Mouse (Mus musculus): Measurements from ENCODE around the gene Tusc2.

The Tusc2 gene

DNA sequence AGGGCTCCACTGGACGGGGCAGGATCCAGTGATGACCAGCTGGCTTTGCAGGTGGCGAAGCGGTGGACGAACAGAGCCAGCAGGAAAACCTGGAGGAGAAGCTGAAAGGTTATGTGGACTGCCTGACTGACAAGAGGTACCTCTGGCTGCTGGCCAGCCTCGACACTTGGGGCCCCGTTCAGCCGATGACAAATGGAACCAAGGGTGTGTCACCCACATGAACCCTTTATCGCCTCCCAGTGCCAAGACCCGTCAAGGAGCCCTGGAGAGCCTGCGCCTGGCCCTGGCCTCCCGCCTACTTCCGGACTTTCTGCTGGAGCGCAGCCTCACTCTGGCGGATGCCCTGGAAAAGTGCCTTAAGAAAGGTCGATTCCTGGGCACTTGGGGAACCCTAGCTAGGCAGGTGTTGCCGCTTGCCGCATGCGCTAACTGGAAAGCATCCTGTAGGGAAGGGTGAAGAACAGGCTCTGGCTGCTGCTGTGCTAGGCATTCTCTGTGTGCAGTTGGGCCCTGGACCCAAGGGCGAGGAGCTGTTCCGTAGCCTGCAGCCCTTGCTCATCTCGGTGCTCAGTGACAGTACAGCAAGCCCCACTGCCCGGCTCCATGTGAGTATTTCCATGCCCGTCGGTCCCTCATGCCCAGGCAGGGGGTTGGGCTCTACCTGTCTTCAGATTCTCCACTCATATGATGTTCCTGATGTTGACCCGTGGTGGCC lies 27.2 kb downstream of the Tusc2 start:
- no peak for DNase-seq

DNA sequence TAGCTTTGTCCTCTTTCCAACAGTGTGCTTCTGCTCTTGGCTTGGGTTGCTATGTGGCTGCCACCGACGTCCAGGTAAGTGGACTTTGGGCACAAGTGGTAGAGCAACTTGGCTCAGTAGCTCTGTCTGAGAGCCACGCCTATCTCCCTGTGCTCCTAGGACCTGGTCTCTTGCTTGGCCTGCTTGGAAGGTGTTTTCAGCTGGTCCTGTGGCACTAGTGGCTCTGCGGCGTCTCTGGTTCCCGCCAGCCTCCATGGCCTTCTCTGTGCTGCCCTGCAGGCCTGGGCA lies 27.7 kb downstream of the Tusc2 start:
- no peak for DNase-seq

DNA sequence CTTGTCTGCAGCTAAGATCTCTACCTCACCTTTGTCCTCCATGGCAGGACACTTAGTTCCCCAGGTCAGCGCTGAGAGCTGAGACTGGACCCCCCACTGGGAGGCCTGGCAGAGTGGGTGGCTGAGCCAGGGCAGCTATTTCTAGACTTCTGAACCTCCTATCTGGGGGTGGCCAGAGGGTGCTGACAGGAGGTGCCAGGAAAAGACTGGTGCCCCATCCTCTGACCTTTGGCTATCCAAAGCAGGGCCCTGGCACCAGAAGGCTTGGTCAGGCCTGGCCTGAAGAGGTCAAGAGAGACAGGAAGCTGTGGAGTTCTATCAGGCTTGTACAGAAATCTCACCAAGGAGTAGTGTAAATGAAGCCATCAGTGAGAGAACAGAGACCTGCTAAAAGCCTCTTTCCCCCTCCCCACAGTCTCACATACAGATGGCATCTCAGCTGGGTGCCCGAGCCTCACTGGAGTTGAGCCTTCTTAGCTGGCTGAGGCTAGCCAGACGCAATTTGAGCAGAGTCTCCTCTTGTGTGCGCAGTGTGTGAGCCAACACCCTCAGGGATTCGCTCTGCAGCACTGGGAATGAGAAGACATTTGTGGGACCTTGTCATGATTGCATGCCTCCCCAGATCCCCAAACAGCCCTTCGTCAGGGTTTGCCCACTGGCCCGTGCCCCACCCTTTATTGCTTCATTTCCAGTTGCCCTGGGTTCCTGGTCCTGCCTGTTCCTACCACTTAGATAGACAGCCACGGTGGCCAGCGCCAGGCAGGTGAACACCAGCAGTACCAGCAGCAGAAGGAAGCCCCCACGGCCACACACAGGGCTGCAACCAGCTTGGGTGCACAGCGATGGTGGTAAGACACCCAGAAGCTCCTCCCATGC lies 30.3 kb downstream of the Tusc2 start:
- DNase-seq: no peak

DNA sequence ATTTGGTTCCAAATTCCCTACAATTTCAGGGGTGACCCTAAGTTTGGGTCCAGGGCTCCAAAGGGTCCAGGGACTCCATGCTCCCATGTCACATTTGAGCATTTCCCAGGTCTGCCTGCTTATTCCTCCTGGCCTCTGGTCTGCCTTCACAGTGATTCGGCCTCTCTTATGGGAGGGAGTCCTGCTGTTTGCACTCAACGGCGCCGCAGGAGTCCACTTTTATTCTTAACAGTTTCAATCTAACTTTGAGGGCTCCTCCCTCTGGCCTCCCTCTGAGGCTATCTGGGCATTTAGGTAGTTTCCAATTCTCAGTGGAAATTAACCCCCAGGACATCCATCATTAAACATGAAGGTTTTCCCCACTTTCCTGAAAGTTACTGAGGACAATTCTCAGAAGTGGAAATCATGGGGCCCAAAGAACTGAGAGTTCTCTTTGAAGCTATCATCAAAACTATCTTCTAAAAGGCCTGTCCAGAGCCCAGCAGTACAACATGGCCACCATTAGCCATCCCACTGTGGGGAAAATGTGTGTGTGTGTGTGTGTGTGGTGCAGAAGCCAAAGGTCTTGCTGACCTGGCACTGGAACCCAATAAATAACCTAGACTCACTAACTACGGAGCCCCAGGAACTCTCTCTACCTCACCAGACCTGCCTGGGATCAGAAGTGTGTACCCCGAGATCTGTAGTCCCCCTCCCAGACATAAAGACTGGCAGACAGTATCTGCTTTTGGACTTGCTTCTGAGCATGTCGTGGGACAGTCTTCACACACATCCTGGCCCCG lies 31.4 kb downstream of the Tusc2 start:
- no peak for DNase-seq

DNA sequence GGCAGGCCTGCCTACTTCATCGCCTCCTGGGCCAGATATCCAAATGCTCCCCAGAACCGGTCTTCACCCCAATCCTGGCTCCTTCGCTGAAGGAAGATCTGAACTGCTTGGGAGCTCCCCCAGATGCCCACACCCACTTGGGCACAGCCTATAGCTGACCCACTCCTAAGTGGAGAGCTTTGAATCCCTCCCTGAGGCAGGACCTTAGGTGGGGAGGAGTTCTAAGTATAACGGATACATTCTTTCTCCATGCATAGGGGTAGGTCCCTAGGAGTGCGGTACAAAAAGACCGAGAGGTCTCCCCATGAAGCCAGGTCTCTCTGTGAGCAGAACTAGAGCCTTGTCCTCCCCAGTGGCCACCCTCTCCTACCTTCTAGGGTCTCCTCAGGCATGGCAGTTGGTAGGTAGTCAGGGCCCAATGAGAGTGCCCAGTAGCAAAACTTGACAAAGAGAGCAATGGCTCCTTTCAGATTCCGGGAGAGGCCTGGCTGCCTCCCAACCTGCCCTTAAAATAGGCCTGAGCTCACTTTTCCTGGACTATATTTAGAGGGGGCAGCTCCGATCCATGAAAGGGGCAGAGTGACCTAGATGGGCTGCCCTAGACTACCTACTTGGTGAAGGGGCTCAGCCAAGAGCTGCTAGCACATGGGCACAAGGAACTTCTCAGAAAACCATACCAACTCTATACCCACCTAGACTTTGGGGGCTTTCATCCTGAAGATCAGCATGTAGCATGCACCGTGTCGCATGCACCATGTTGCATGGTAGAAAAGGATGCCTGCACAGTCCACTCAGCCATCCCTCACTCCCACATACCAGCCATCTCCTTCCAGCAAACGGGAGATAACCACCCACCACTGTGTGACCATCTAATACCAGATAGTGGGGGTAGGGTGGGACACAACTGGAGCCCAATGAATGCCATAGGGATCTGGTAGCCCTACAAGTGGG lies 33.8 kb downstream of the Tusc2 start:
- no peak for DNase-seq

DNA sequence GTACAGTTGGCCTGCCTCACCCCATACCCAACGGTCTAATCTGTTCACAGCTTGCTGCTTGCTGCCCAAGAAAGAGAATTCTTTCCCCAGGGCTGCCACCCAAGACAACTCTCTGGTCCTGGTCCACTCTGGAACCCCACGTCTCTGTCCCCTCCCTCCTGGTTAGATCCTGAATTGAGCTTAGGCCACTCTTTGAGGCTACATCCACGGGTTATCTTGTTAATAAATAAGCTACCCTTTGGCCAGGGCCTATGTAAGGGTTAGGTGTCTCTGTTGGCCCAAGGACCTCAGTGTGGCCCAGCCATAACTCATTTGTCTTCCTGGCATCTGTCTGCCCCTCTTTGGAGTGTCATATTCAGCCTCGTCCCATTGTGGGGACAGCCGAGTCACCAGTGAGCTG lies 35.3 kb downstream of the Tusc2 start:
- no peak for DNase-seq

DNA sequence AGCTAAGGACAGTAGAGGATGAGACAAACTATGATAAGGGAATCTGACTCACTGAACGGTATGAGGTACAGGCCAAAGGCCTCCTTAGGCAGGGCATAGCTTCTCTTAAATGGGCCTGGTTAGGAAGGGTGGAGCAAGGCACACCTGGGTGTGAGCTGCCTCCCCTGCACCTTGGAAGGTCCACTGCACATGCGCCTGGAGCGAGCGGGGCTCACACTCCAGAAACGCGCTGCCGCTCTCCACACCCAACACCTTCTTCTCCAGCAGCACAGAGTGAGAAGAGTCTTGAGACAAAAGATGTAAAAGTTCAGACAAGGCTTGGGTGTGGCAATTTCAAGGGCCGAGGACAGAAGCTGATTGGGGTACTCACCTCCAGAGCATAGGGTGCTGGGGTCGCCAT lies 36.4 kb downstream of the Tusc2 start:
- no peak for DNase-seq

DNA sequence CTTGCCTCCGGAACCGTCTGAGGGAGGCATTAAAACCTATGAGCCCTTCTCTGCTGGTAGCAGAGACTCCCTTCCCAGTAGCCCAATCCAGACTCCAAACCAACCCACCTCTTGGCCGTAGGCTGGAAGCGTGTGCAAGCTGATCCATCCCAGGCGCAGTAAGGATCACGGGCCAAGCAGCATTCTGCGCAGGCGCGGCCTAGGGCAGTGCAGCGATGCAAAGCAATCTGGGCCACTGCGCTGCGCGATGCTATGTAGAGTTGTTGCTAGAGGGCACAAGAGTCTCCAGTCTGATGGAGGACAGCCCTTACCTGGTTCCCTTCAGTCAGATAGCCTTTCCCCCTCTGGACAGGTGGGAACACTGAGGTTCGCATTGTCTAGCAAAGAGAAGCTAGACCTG lies 36.8 kb downstream of the Tusc2 start:
- no peak for DNase-seq

DNA sequence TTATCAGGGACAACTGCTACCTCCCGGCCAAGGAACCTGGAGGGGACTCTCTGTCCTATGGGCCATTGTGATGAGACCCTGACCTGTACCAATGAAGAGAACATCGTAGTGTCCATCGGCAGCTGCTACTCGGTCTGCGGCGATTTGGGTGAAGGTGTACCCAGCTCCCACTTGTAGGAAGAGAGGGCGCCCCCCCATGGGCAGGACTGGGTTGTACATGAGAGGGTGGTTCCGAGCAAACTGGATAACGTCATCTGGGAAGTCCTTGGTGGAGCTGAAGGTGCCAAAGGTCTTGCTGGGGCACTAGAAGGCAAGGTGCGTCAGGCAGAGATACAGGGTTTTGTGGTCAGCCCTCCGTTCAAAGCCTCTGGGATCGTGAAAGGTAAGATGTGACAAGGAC lies 37.7 kb downstream of the Tusc2 start:
- DNase-seq: no peak

DNA sequence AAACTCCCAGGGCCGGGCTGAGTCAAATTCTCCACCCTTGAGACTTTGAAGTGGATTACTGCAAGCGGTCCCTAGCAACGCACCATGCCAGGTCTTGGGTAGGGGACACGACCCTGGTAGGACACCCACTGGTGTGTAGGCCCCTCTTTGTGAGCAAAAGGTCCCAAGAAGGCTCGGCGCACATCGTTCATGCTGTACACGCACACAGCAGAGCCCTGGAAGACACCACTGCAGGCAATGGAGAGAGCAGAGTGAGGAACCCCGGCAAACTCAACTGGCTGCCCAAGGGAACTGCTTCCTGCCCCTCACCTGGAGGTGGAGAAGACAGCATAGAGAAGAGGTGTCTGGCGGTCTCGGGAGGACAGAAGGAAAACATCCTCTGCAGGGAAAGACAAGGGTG lies 38.2 kb downstream of the Tusc2 start:
- no peak for DNase-seq

DNA sequence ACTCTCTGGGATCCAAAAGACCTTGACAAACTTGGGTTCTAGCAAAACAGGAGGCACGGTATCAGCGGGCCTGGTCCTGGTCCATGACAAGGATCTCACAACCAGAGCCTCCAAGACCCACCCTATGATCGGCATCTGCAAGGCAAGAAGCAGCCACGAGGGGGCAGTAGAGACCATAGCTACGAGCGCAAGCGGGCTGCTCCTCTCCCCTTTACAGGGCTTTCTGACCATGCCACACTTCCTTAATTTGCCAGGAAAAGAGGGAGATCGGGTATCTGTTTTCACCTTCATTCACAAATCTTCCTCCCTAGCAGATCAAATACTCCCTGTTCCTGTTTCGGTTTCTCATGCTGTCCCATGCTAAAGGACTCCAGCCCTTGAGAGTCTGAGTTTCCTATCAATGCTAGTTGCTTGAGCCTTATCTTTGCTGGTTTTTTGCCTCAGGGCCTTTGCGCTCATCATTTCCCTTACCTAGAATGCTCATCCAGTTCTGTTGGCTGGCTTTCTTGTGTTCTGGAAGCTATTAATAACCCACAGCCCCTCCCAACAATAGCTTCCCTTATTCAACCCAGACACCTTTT lies 39.1 kb downstream of the Tusc2 start:
- DNase-seq: peak; percentile 91

DNA sequence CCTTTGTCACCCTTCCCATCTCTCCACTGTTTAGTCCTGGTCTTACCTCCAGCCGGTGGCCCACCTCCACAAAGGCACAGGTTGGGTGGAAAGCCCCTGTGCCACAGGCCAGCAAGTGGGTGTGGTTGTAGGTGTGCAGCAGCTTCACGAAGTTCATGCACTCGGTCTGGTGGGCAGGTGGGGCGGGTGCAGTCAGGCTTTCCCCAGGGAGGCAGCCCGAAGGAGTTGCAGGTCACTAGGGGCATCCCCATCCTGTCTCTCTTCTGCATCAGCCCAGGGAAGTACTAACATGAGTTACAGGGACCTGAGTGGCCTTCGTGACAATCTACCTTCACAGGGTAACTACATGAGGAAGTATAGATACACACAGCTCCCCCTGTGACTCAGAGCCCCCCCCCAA lies 40.2 kb downstream of the Tusc2 start:
- no peak for DNase-seq

DNA sequence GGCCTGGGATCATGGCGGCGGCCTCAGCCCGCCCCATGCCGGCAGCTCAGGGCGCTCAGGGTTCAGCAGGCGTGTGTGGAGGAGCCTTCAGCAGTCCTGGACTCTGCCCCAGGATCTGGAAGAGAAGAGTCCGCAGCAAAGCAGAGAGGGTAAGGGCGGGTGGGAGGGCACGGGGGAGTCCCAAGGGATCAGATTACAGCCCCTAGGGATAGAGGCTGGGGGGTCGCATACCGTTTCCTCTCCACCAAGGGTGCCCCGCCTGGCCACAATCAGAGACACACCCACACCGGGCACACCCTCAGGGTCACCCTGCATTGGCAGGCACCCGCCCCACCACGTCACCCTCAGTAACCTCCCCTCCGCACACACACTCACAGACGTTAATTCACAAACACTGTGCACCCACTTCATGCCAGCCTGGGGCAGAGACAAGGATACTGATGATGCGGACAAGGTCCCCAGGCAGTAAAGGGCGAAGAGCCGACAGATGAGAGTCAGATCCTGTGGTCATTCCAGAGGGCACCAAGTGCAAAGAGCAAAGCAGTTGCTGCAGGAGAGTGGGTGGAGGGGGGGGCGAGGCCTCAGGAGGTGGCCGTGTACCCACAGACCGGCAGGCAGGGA lies 42.1 kb downstream of the Tusc2 start:
- no peak for DNase-seq

DNA sequence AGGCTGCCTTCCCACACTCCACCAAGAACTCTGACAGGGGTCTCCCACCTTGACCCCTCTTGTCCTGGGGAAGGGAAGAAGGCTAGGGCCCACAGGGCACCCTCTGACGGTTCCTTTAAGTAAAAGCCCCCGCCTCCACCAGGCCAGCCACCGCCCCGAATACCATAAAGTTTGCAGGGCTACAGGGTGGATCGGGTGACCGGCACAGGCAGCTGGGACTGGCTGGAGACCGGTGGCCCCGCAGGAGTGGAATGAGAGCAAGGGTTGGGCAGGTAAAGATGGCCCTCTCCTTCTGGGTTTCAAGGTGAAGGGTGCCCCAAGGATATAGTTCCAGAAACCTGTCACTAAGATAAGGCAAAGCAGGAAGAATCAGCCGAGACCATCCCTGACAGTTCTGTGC lies 43.5 kb downstream of the Tusc2 start:
- DNase-seq: no peak

DNA sequence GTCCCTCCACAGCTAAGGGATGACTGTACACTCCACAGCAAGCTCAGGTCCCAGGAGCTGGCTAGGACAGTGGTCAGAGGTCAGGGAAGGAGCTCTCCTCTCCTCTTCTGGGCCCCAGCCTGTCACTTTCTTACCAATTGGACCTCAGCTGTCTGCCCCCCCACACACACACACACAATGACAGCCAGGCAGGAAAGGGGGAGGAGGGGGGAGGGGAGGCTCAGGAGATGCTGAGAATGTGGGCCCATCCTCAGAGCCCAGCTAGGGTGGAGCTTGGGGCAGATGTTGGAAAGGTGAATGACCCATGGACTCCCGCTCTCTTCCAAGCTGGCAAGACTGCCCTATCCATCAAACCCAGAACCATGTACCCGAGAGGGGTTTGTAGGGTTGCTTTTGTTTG lies 44.0 kb downstream of the Tusc2 start:
- DNase-seq: no peak

DNA sequence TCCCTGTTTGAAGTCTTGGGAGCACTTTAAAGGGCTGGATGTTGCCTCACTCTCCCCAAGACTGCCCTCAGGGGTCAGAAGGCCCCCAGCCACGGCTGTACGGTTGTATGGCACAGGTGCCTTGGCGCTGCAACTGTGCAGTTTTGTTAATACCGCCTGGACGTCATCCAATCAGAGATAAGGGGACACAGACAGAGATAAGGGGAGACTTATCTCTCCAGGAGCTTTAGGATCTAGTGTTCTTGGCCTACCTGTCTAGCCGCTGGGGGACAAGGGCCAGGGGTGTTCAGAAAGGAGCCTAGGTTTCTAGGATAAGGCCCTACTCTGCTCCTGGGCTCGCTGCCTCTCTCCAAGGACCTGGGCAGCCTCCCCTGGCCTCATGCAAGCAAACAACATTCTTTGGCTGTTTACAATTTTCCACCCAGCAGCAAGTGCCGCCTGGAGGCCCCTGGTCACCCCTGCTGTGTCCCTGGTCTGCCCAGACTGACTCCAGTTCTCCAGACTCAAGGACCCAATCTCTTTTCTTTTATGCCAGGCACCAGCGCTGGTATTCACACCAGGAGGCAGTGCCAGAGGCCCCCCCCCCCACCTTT lies 44.7 kb downstream of the Tusc2 start:
- DNase-seq: no peak

DNA sequence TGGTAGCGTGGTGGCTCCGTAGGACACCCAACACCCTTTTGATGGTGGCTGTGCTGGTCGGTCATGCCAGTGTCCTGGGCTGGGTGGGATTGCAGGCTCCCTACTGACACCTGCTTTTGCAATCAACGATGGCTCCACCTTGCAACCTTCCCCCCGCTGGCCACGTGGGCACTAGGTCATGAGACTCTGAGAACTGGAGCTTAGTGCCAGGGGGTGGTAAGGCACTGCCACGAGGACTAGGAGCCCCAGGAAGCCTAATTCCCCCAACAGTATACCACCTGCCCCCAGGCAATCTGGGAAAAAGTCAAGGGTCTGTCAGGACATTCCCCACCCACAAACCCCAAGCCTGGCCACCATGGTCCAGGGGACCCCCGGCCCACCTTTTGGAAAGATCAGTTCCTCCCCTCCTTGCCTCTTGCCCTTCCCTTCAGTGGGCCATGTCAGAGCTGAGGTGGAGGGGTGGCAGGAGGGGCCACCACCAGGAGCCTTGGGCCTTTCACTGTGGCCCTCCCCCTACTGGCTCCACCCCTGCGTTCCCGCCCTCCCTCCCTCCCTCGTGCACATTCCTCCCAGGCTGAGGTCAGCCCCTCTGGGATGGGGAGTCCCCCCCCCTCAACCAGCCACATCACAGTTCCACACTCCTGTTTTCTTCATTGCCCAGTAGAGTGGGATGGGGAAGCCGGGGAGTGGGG lies 45.8 kb downstream of the Tusc2 start, which contains the start of gene Sema3b:
Gene Sema3b (minus strand): TSS at position 489 of the 692 bp plus-strand sequence.
- no peak for DNase-seq

DNA sequence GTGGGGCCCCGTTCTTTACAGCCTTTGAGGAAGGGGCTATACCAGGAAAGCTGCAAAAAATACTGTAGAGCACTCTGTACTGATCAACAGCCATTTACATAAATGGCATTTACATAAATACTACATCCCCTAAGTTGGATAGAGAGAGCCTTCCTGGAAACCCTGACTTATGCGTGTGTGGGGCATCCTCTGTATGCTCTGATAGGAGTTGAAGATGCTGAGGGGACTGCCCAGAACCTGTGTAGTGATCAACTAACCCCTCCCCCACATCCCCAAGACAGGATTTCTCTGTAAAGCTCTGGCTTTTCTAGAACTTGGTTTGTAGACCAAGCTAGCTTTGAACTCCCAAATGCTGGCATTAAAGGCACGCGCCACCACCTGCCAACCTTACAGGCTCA lies 46.4 kb downstream of the Tusc2 start:
- no peak for DNase-seq

DNA sequence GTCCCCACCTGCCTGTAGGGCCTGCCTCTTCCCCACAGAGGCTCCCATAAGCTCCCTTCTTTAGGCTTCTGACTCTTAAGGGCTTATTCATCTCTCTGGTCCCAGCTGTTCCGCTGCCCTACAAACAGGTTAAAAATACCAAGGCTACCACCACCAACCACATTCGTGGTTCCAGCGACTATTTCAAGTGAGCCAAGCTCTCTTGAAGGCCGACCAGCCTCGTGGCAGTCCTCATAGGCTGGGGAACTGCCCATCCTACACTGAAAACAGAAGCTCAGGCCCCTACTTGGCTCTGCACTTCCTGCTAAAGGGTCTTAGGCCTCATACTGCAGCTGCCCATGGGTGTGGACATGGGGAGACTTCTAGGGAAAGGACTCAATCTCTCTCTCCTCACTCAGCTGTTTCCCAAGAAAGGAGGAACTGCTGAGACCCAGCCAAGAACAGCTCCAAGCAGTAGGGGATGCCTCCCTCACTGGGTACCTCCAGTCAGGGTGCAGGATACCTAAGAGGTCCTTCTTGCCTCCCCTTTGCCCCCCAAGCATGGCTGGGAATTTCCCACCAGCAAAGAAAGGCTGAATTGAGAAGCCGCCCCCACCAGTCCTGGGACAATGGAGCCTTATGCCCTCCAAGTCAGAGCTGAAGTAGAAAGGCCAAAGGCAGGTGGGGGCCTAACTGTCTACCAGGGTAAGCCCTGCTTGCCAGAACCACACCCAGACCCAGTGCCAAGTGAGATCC lies 48.6 kb downstream of the Tusc2 start:
- no peak for DNase-seq

Measured in embryo, embryonic 11 days (tissue).